Mouse (Mus musculus) lung, postnatal 0 days (tissue): ENCODE measurements around the gene Espl1.

ENCODE experiments used
- CTCF ChIP-seq: IDR thresholded peaks from 2 replicates; pipeline ENCODE4 v1.5.1; 2016; ENCODE audit warnings: antibody characterized with exemption, mild to moderate bottlenecking
- EP300 ChIP-seq: IDR thresholded peaks from 2 replicates; pipeline ENCODE4 v1.6.1; 2016; ENCODE audit warnings: antibody characterized with exemption, mild to moderate bottlenecking, control low read depth

DNA sequence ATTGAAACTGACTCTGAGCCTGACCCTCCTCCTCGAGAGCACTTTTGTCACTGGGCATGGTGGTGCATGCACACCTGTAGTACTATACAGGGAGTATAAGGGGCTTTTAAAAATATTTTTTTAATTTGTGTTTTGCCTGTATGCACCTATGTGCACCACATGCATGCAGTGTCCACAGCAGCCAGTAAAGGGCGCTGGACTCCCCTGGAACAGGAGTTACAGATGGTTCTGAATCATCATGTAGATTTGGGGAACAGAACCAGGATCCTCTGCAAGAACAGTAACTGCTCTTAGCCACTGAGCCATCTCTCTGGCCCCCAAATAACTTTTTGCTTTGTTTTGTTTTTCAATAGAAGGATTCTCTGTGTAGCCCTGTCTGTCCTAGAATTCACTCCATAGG is 56.1 kb downstream of the Espl1 start:
- TF ChIP-seq CTCF (peak; percentile 52), EP300 (no peak)
